Mouse (Mus musculus): Measurements from ENCODE around the gene Fbxo9. TPM values are rescaled to one million over a fixed set of nuclear protein-coding genes. Genes with fewer than 3 reads are reported as not detected.

Fbxo9 gene
- total RNA-seq, 2 experiments from 2014 or later = 65.4 to 70.7 TPM

- intact Hi-C loops (cut with DNase I) = loop anchor here (1.0 to 5.0 kb wide), 3 partner anchors 41 to 196 kb away; partner anchors contain the start of gene Elovl5
- peak; percentile 95 to 97 for DNase-seq
These were observed 4.1 kb upstream of the Fbxo9 start for GRCm38 (mm10) chr9:78112770-78113537.

- DNase-seq = no peak
- intact Hi-C loops (cut with DNase I) = loop anchor here (5.0 kb wide), 2 partner anchors 81 to 194 kb away; partner anchors contain the start of gene Elovl5
These were observed 2.6 kb upstream of the Fbxo9 start for GRCm38 (mm10) chr9:78111456-78111855.

- DNase-seq = no peak
- intact Hi-C loops (cut with DNase I) = loop anchor here (5.0 to 10.0 kb wide), 3 partner anchors 83 to 335 kb away; partner anchors contain the start of genes Cgas, Elovl5, Gm17324 and Mto1
These were observed 791 bp upstream of the Fbxo9 start for GRCm38 (mm10) chr9:78109656-78110055.

- peak; percentile 88 to 92 for DNase-seq
- intact Hi-C loops (cut with DNase I) = loop anchor here (10.0 kb wide), 1 partner anchor 337 kb away; the partner anchor contains the start of genes Cgas, Gm17324 and Mto1
These were observed 711 bp downstream of the Fbxo9 start for GRCm38 (mm10) chr9:78107912-78108795.

GRCm38 (mm10) chr9:78107582-78107911 is 1.3 kb downstream of the Fbxo9 start:
- no peak for DNase-seq
- intact Hi-C loops (cut with DNase I) = loop anchor here (10.0 kb wide), 1 partner anchor 337 kb away; the partner anchor contains the start of genes Cgas, Gm17324 and Mto1

GRCm38 (mm10) chr9:78106821-78107220 is 2.0 kb downstream of the Fbxo9 start:
- no peak for DNase-seq
- intact Hi-C loops (cut with DNase I) = loop anchor here (10.0 kb wide), 1 partner anchor 338 kb away; the partner anchor contains the start of genes Cgas, Gm17324 and Mto1

- intact Hi-C loops (cut with DNase I) = loop anchor here (10.0 kb wide), 1 partner anchor 339 kb away; the partner anchor contains the start of genes Cgas, Gm17324 and Mto1
These were observed 3.3 kb downstream of the Fbxo9 start for GRCm38 (mm10) chr9:78105501-78105932.

GRCm38 (mm10) chr9:78104973-78105372 is 3.9 kb downstream of the Fbxo9 start:
- no peak for DNase-seq
- intact Hi-C loops (cut with DNase I) = loop anchor here (10.0 kb wide), 1 partner anchor 340 kb away; the partner anchor contains the start of genes Cgas, Gm17324 and Mto1

More at GRCm38 (mm10) chr9:78105501-78105932, 3.3 kb downstream of the Fbxo9 start:
- no peak for DNase-seq

GRCm38 (mm10) chr9:78103965-78104560 is 4.8 kb downstream of the Fbxo9 start:
- DNase-seq = no peak
- intact Hi-C loops (cut with DNase I) = loop anchor here (10.0 kb wide), 1 partner anchor 341 kb away; the partner anchor contains the start of genes Cgas, Gm17324 and Mto1

GRCm38 (mm10) chr9:78101431-78101830 is 7.4 kb downstream of the Fbxo9 start:
- intact Hi-C loops (cut with DNase I) = loop anchor here (10.0 kb wide), 1 partner anchor 343 kb away; the partner anchor contains the start of genes Cgas, Gm17324 and Mto1
- DNase-seq = no peak

GRCm38 (mm10) chr9:78100956-78101355 is 7.9 kb downstream of the Fbxo9 start:
- intact Hi-C loops (cut with DNase I) = loop anchor here (10.0 kb wide), 1 partner anchor 344 kb away; the partner anchor contains the start of genes Cgas, Gm17324 and Mto1
- DNase-seq = no peak

- intact Hi-C loops (cut with DNase I) = no loop called here
- DNase-seq = no peak
These were observed 12.5 kb downstream of the Fbxo9 start for GRCm38 (mm10) chr9:78096376-78096775.

GRCm38 (mm10) chr9:78095686-78096085 is 13.2 kb downstream of the Fbxo9 start:
- DNase-seq = no peak
- intact Hi-C loops (cut with DNase I) = no loop called here

GRCm38 (mm10) chr9:78090596-78090995 is 18.3 kb downstream of the Fbxo9 start:
- no peak for DNase-seq
- intact Hi-C loops (cut with DNase I) = no loop called here

GRCm38 (mm10) chr9:78089906-78090305 is 19.0 kb downstream of the Fbxo9 start:
- DNase-seq = no peak
- intact Hi-C loops (cut with DNase I) = no loop called here

- peak in 1 of 2 experiments; percentile 12 for DNase-seq
- intact Hi-C loops (cut with DNase I) = no loop called here
These were observed 19.9 kb downstream of the Fbxo9 start for GRCm38 (mm10) chr9:78088971-78089370.

- intact Hi-C loops (cut with DNase I) = no loop called here
- DNase-seq = peak; percentile 9 to 25
These were observed 20.3 kb downstream of the Fbxo9 start for GRCm38 (mm10) chr9:78088521-78088920.

- intact Hi-C loops (cut with DNase I) = no loop called here
- no peak for DNase-seq
These were observed 21.1 kb downstream of the Fbxo9 start for GRCm38 (mm10) chr9:78087751-78088150.

- no peak for DNase-seq
- intact Hi-C loops (cut with DNase I) = no loop called here
These were observed 23.1 kb downstream of the Fbxo9 start for GRCm38 (mm10) chr9:78085722-78086287.

- DNase-seq = no peak
- intact Hi-C loops (cut with DNase I) = no loop called here
These were observed 24.5 kb downstream of the Fbxo9 start for GRCm38 (mm10) chr9:78084341-78084740.

Data from heart, postnatal 14 days (tissue).